Mouse (Mus musculus) C2C12 (cell line): ENCODE measurements around the gene Dynll2.

Experiments used
- CTCF ChIP-seq: IDR thresholded peaks from one replicate; pipeline ENCODE4 v1.5.1; 2011; ENCODE audit not compliant: control insufficient read depth, insufficient read depth, insufficient read length
- MAX ChIP-seq: IDR thresholded peaks from one replicate; pipeline ENCODE4 v1.6.1; 2011; ENCODE audit warnings: mild to moderate bottlenecking, control low read depth
- MYOG ChIP-seq: IDR thresholded peaks from one replicate; pipeline ENCODE4 v1.6.1; 2011; ENCODE audit not compliant: control insufficient read depth, insufficient read length; ENCODE audit errors: extremely low read depth

DNA sequence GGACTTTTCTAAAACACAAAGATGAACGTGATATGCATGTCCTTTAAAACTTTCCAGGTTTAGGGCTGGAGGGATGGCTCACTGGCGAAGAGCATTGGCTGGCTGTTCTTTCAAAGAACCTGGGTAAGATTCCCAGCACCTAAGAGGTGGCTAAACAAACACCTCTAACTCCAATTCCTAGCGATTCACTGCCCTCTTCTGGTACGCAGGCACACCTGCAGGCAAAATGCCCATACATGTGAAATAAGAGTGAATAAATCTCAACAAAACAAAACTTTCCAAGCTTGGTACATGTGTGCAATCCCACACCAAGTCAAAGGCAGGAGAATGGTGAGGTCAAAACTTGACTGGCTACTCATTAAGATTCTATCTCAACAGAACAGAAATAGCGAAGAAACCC lies 12.4 kb upstream of the Dynll2 start:
- TF ChIP-seq CTCF (no peak), MAX (no peak), MYOG (no peak)
